Mouse (Mus musculus) heart, postnatal 0 days (tissue): ENCODE measurements at regions not wholly inside any gene's neighbourhood (a gene's known extent, or its start where the extent isn't known, plus 50 kb on each side); places are given as distances from the start of the nearest gene placed in this dataset.
A peak's percentile ranks its signal among the peaks of the same experiment; 100 is the strongest.

Experiments
- ATAC-seq: fragments of 200-750 bp; cut with Nextera tagmentation; 2 replicates; pipeline ENCODE4 v1.8.0; 2017; ENCODE audit warnings: low read depth, moderate number of reproducible peaks, moderate library complexity; ENCODE audit not compliant: insufficient read depth
- DNase-seq: peaks from one replicate; pipeline ENCODE4 v3.0.0-alpha.2; 2016; ENCODE audit warnings: low spot score
- H3K27ac ChIP-seq: fragments of 300-500 bp; sonication (generic); 2 replicates; pipeline ENCODE4 v1.5.1; 2014; ENCODE audit warnings: low read depth, mild to moderate bottlenecking
- H3K27me3 ChIP-seq: fragments of 300-500 bp; sonication (generic); 2 replicates; pipeline ENCODE4 v1.6.1; 2014; ENCODE audit warnings: low read length, mixed read lengths; ENCODE audit not compliant: control insufficient read depth, insufficient read depth
- H3K36me3 ChIP-seq: fragments of 300-500 bp; sonication (generic); replicated peaks from 2 replicates; pipeline ENCODE4 v1.6.1; 2014; ENCODE audit warnings: low read length, mixed read lengths; ENCODE audit not compliant: control insufficient read depth, insufficient read depth
- H3K4me1 ChIP-seq: fragments of 300-500 bp; sonication (generic); 2 replicates; pipeline ENCODE4 v1.6.1; 2014; ENCODE audit warnings: antibody characterized with exemption; ENCODE audit not compliant: control insufficient read depth, insufficient read depth
- H3K4me2 ChIP-seq: fragments of 300-500 bp; sonication (generic); 2 replicates; pipeline ENCODE4 v1.6.1; 2014; ENCODE audit warnings: low read depth, mild to moderate bottlenecking, low read length, moderate library complexity
- H3K4me3 ChIP-seq: fragments of 300-500 bp; sonication (generic); 2 replicates; pipeline ENCODE4 v1.5.1; 2014; ENCODE audit warnings: low read depth, low read length
- H3K9ac ChIP-seq: fragments of 300-500 bp; sonication (generic); replicated peaks from 2 replicates; pipeline ENCODE4 v1.6.1; 2014; ENCODE audit warnings: low read depth, low read length, mixed read lengths
- H3K9me3 ChIP-seq: fragments of 300-500 bp; sonication (generic); replicated peaks from 2 replicates; pipeline ENCODE4 v1.6.1; 2016; ENCODE audit warnings: low read length; ENCODE audit not compliant: control insufficient read depth
- CTCF ChIP-seq: IDR thresholded peaks from 2 replicates; pipeline ENCODE4 v1.5.1; 2016; ENCODE audit warnings: antibody characterized with exemption, control low read depth, low read depth
- EP300 ChIP-seq: IDR thresholded peaks from 2 replicates; pipeline ENCODE4 v1.6.1; 2016; ENCODE audit warnings: antibody characterized with exemption, low read depth
- WGBS: fragments of 180-500 bp; shearing (Covaris S2); extraction: QIAGEN DNeasy Blood & Tissue Kit; methylation state at CpG from one replicate; pipeline ENCODE4 v1.1.7; 2014; 5-methylcytosine and 5-hydroxymethylcytosine counted together

DNA sequence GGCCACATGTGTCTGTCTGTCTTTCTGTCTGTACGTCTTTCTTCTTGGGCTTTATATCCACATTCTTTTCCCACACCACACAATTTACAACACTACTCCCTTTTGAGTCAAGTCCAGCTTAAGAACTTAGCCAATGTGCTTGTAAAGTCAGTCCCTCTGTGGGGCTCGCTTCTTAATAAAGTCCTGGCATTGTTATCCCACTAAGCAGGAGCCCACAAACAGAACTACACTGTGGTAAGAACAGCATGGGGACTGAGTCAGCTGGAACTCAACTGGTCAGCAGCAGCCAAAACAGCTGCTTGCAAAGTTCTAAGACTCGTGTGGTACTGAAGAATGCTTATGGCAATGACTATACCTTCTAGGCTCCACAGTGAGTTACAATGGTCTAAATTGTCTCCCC lies 193.5 kb upstream of the Cxcl12 start:
- TF ChIP-seq CTCF (no peak), EP300 (no peak)
- ATAC-seq (no peak), DNase-seq (no peak)
- Histone ChIP-seq H3K4me3 (no peak overlapping the region), H3K27me3 (no peaks in the 10 kb centered on the region), H3K9me3 (no peaks in the 10 kb centered on the region), H3K36me3 (no peaks in the 10 kb centered on the region), H3K9ac (no peak overlapping the region), H3K27ac (no peak overlapping the region), H3K4me2 (no peak overlapping the region), H3K4me1 (no peaks in the 10 kb centered on the region)
- 61% methylated on average over 3 of the region's 3 CpGs for WGBS

DNA sequence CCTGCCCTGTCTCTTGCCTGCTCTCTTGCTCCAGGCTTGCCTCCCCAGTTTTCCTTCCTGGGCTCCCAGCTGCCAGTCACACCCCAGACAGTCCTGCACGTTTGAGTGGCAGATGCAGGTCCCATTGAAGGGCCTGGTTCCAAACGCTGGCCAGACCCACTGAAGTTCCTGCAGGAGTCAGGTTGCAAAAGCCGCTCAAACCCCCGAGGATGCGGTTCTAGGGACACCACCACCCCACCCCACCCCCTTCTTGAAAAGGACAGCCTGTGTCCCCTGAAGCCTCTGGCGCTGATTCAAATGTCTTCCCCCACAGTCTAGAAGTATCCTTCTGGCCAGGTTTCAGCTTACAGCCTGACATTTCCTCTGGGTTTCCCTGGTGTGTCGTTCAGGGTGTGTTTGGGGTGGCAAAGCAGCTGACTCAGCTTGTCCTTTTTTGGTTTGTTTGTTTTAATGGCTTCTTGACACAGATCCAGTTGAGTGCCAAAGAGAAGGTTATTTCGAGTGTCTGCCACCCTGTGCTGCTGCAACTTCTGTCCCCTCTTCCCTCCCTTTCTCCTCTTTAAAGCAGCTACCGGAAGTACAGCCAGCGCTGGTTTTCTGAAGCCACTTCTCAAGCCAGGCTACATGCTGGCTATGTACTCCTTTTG lies 187.9 kb upstream of the Cxcl12 start:
- peak; percentile 81 for ATAC-seq
- TF ChIP-seq CTCF (no peak), EP300 (no peak)

DNA sequence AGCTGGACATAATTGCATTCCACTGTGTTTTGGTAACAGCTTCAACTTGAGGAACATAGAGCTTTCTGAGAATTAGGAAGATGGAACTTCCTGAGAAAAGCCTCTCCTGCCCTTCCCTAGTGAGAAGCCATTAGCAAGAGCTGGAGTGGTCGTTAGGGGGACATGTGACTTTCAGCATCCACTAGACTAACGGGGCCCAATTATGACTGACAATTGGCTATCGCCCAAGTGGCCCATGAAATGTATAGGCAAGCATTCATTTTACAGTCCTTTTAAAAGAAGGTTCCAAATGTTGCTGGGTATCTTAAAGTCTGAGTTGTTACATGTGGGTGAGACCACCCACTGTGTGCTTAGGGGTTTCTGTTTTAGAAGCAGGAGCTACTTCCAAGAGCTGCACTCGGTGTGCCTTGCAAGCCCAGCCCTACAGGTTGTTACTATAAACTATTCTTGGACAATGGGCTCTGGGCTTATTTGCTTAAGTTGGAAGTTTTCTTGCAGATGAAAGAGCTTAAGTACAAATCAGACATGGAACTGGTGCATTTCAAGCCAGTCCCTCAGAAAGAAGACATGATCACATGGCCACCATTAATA lies 183.1 kb upstream of the Cxcl12 start:
- no peaks in the 10 kb centered on the region for H3K9me3 ChIP-seq

More for the DNA sequence above, 187.9 kb upstream of the Cxcl12 start:
- Histone ChIP-seq H3K27me3 (no peaks in the 10 kb centered on the region), H3K27ac (peak overlapping the region; percentile 58), H3K4me1 (peaks cover 8% of the 10 kb centered on the region; the same call in 1 of the 2 replicates), H3K4me2 (peak overlapping the region; percentile 48), H3K9ac (no peak overlapping the region), H3K4me3 (peak overlapping the region; percentile 17), H3K9me3 (no peaks in the 10 kb centered on the region), H3K36me3 (no peaks in the 10 kb centered on the region)
- DNase-seq: peak; percentile 56
- WGBS: 4% methylated on average over 10 of the region's 10 CpGs

DNA sequence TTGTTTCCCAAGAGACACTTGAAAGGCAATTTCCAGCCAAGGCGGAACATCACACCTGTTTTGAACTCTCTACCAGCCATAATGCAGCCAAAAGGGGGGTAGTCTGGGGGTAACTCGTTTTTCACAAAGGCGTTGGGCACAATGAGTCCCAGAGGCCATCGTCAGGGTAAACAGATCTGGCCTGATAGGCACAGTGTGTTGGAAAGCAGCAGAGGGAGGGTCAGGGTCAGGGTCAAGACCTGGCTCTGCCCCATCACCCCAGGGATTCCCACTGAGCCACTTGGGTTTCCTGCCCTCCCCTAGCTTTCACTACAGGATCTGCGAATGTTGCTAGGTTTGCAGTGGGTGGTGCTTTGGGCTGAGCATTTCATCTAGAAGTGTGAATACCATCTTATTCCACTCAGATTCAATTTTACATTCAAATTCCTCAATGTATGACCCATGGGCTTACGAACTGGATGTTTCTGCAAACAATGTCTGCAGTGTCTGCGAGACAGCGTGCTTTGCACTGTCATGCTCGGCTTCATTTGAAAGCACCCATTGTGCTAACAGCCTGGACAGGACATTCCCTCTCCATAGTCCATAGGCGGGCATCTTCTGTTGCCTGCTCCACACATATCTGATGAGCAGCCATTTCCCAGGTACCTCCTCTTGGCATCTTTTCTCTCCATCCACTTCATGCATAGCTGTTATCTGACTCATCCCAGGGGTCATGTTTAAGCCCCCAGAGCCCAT lies 181.9 kb upstream of the Cxcl12 start:
- H3K27me3 ChIP-seq: no peaks in the 10 kb centered on the region
- H3K9me3 ChIP-seq: no peaks in the 10 kb centered on the region
- ATAC-seq (no peak), DNase-seq (no peak)
- H3K4me1 ChIP-seq: no peaks in the 10 kb centered on the region
- no peak overlapping the region for H3K4me2 ChIP-seq
- H3K9ac ChIP-seq: no peak overlapping the region
- H3K27ac ChIP-seq: no peak overlapping the region
- WGBS: 51% methylated on average over 10 of the region's 10 CpGs
- H3K36me3 ChIP-seq: no peaks in the 10 kb centered on the region
- H3K4me3 ChIP-seq: no peak overlapping the region
- no peak for TF ChIP-seq CTCF
- TF ChIP-seq EP300: no peak

More for the DNA sequence above, 183.1 kb upstream of the Cxcl12 start:
- H3K4me2 ChIP-seq: no peak overlapping the region
- no peak overlapping the region for H3K4me3 ChIP-seq
- ATAC-seq (no peak), DNase-seq (no peak)
- no peaks in the 10 kb centered on the region for H3K36me3 ChIP-seq
- H3K4me1 ChIP-seq: peaks cover 6% of the 10 kb centered on the region; the same call in 1 of the 2 replicates
- no peak for TF ChIP-seq EP300
- TF ChIP-seq CTCF: no peak
- 63% methylated on average over 4 of the region's 4 CpGs for WGBS
- no peaks in the 10 kb centered on the region for H3K27me3 ChIP-seq
- no peak overlapping the region for H3K27ac ChIP-seq
- H3K9ac ChIP-seq: no peak overlapping the region

DNA sequence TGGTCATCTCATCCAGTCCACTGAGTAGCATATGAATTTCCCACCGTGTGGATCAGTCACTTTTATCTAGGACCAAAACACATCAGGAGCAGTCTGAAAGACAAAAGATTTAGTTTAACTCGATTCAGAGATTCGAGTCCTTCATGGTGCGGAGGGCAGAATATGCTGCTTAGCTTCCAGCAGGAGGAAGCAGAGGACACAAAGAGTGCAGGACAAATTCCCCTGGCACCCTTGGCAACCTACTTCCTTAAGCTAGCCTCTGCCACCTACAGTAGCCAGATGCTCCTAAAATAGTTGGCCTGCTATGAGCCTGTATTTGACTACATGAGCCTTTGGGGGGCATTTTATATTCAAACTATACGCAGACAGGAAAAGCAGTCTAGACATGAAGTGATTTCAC lies 181.1 kb upstream of the Cxcl12 start:
- ATAC-seq: no peak
- H3K36me3 ChIP-seq: no peaks in the 10 kb centered on the region
- no peaks in the 10 kb centered on the region for H3K9me3 ChIP-seq
- H3K27me3 ChIP-seq: no peaks in the 10 kb centered on the region
- TF ChIP-seq EP300 (no peak), CTCF (no peak)
- no peak overlapping the region for H3K4me2 ChIP-seq
- H3K4me3 ChIP-seq: no peak overlapping the region
- H3K4me1 ChIP-seq: no peaks in the 10 kb centered on the region
- DNase-seq: no peak
- no peak overlapping the region for H3K27ac ChIP-seq
- H3K9ac ChIP-seq: no peak overlapping the region
- WGBS: 73% methylated on average over 5 of the region's 5 CpGs
